Mouse (Mus musculus): ENCODE measurements around the gene Vmn1r193. TPM values are rescaled to one million over a fixed set of nuclear protein-coding genes. Genes with fewer than 3 reads are reported as not detected.
A peak's percentile ranks its signal among the peaks of the same experiment; 100 is the strongest.

The Vmn1r193 gene
- polyA plus RNA-seq, 1 experiment = not detected

- WGBS = 76% methylated on average over 1 of the region's 1 CpGs
- Histone ChIP-seq H3K4me1 (ENCODE audit: control insufficient read depth, insufficient read depth, insufficient read length, low read length) (no peaks in the 10 kb centered on the region), H3K36me3 (ENCODE audit: control insufficient read depth, insufficient read depth, low read length) (no peaks in the 10 kb centered on the region), H3K27me3 (ENCODE audit: control insufficient read depth, insufficient read depth, low read length) (no peaks in the 10 kb centered on the region), H3K4me3 (ENCODE audit: low read depth, low read length) (no peak within 1 kb of the TSS), H3K27ac (ENCODE audit: insufficient read depth, low read depth, low read length) (no peak within 1 kb of the TSS)
- TF ChIP-seq POLR2A (IDR thresholded peaks at IDR 0.05; ENCODE audit: low read depth, low read length) (no peak), CTCF (IDR thresholded peaks at IDR 0.05; ENCODE audit: extremely low read depth, insufficient read length, insufficient replicate concordance, low read depth, low read length) (no peak)
Observed at GRCm38 (mm10) chr13:22183869-22184268, 39.1 kb downstream of the Vmn1r193 start, which contains the start of gene Vmn1r191. Gene Vmn1r191, minus strand, starts transcription at chr13:22183969.

GRCm38 (mm10) chr13:22168416-22168815, 54.5 kb downstream of the Vmn1r193 start:
- WGBS = 74% methylated on average over 15 of the region's 15 CpGs
- Histone ChIP-seq H3K4me3 (ENCODE audit: low read depth, low read length) (no peak overlapping the region), H3K36me3 (ENCODE audit: control insufficient read depth, insufficient read depth, low read length) (no peaks in the 10 kb centered on the region), H3K27me3 (ENCODE audit: control insufficient read depth, insufficient read depth, low read length) (no peaks in the 10 kb centered on the region), H3K27ac (ENCODE audit: insufficient read depth, low read depth, low read length) (0 out of 2 replicates have a peak overlapping the region, but pooled peaks have one; percentile 65), H3K4me1 (ENCODE audit: control insufficient read depth, insufficient read depth, insufficient read length, low read length) (0 out of 2 replicates have a peak, but pooled peaks cover 2% of the 10 kb centered on the region)
- TF ChIP-seq CTCF (IDR thresholded peaks at IDR 0.05; ENCODE audit: extremely low read depth, insufficient read length, insufficient replicate concordance, low read depth, low read length) = no peak
- no peak for TF ChIP-seq POLR2A (IDR thresholded peaks at IDR 0.05; ENCODE audit: low read depth, low read length)

Other genes with a start within 250 kb of the Vmn1r193 start
- not detected in 2 replicates for gene Pom121l2, start 242.0 kb downstream of the Vmn1r193 start, polyA plus RNA-seq (2012; rRNA removed)
- 1.2 and 2.0 TPM in 2 replicates for gene Prss16, start 213.4 kb downstream of the Vmn1r193 start, polyA plus RNA-seq (2012; rRNA removed)
- gene Hist1h2ah, start 187.6 kb downstream of the Vmn1r193 start, polyA plus RNA-seq (2012; rRNA removed) = 106 and 238 TPM in 2 replicates
- 34.9 and 41.4 TPM in 2 replicates for gene Hist1h2bk, start 187.3 kb downstream of the Vmn1r193 start, polyA plus RNA-seq (2012; rRNA removed)
- gene Hist1h4i, start 181.8 kb downstream of the Vmn1r193 start, polyA plus RNA-seq (2012; rRNA removed) = 6.3 and 10.1 TPM in 2 replicates
- 22.6 and 24.8 TPM in 2 replicates for gene Hist1h2ag, start 180.2 kb downstream of the Vmn1r193 start, polyA plus RNA-seq (2012; rRNA removed)
- gene Hist1h2bj, start 179.9 kb downstream of the Vmn1r193 start, polyA plus RNA-seq (2012; rRNA removed) = 16.9 and 21.2 TPM in 2 replicates
- not detected in 2 replicates for gene Vmn1r188, start 138.7 kb downstream of the Vmn1r193 start, polyA plus RNA-seq (2012; rRNA removed)
- gene Vmn1r189, start 117.3 kb downstream of the Vmn1r193 start, polyA plus RNA-seq (2012; rRNA removed) = not detected in 2 replicates
- not detected in 2 replicates for gene Vmn1r191, start 39.2 kb downstream of the Vmn1r193 start, polyA plus RNA-seq (2012; rRNA removed)
- gene Vmn1r192, start 32.0 kb downstream of the Vmn1r193 start, polyA plus RNA-seq (2012; rRNA removed) = not detected in 2 replicates
- not detected in 2 replicates for gene Vmn1r194, start 21.1 kb upstream of the Vmn1r193 start, polyA plus RNA-seq (2012; rRNA removed)
- not detected in 2 replicates for gene Vmn1r195, start 47.4 kb upstream of the Vmn1r193 start, polyA plus RNA-seq (2012; rRNA removed)
- not detected in 2 replicates for gene Vmn1r196, start 66.8 kb upstream of the Vmn1r193 start, polyA plus RNA-seq (2012; rRNA removed)
- gene Vmn1r197, start 101.4 kb upstream of the Vmn1r193 start, polyA plus RNA-seq (2012; rRNA removed) = not detected in 2 replicates
- not detected in 2 replicates for gene Vmn1r198, start 127.2 kb upstream of the Vmn1r193 start, polyA plus RNA-seq (2012; rRNA removed)
- gene Vmn1r199, start 156.7 kb upstream of the Vmn1r193 start, polyA plus RNA-seq (2012; rRNA removed) = not detected in 2 replicates
- gene Vmn1r200, start 167.2 kb upstream of the Vmn1r193 start, polyA plus RNA-seq (2012; rRNA removed) = not detected in 2 replicates
- gene Vmn1r201, start 248.8 kb upstream of the Vmn1r193 start, polyA plus RNA-seq (2012; rRNA removed) = not detected in 2 replicates